Mouse (Mus musculus): ENCODE measurements around the gene Pax8. TPM values are rescaled to one million over a fixed set of nuclear protein-coding genes. Genes with fewer than 3 reads are reported as not detected.
A peak's percentile ranks its signal among the peaks of the same experiment; 100 is the strongest.

Gene Pax8
- polyA plus RNA-seq, 1 experiment from 2014 or later: 33.0 TPM

DNA sequence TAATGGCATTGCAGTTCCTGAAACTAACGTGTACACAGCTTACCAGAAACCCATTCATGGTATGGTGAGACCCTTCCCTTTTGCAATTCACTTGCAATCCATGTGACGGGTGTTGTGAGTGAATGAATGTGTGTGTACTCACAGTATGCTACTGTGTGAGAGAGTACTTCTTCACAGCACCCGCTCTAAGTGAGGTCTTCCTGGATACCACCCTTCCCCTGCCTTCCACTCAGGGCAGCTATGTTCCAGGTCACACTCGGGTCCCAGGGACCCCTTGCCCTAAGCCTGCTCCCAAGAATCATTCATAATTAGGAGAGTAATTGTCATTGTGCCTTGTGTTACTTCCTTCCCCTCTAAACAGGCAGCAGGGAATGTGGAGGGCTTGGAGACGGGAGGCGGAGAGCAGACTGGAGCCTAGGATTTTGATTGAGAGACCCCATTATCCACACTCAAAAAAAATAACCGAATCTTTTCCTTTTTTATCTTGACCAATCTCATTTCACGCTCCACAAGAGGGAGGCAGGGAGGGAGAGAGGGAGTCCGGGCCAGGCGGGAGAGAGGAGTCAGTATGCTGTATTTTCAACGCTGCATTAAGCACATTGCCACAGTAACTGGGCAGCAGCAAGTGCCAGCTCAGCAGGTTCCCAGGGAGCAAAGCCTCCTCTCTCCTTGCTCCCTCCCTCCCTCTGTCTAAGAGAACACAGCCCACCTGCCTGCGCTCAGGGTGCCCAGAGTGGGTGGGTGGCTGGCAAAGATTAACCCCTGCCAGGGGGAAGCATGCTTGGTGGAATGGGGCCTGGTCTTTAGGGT lies 47.3 kb downstream of the Pax8 start:
- peak; percentile 92 for ATAC-seq (ENCODE audit: low FRiP score)
- peak overlapping the region; percentile 72 for H3K27ac ChIP-seq
- H3K36me3 ChIP-seq (replicated peaks; ENCODE audit: control insufficient read depth, insufficient read depth): no peaks in the 10 kb centered on the region
- peaks cover 10% of the 10 kb centered on the region for H3K4me1 ChIP-seq (replicated peaks; ENCODE audit: control insufficient read depth, insufficient read depth, low read length)
- no peaks in the 10 kb centered on the region for H3K27me3 ChIP-seq (ENCODE audit: control insufficient read depth, insufficient read depth, low read length)
- H3K9me3 ChIP-seq (ENCODE audit: control insufficient read depth, low read length): no peaks in the 10 kb centered on the region
- DNase-seq (ENCODE audit: low spot score): peak; percentile 63
- WGBS: 19% methylated on average over 12 of the region's 12 CpGs
- H3K9ac ChIP-seq: no peak overlapping the region
- no peak overlapping the region for H3K4me2 ChIP-seq (replicated peaks)
- H3K4me3 ChIP-seq (replicated peaks; ENCODE audit: low read length): no peak overlapping the region

DNA sequence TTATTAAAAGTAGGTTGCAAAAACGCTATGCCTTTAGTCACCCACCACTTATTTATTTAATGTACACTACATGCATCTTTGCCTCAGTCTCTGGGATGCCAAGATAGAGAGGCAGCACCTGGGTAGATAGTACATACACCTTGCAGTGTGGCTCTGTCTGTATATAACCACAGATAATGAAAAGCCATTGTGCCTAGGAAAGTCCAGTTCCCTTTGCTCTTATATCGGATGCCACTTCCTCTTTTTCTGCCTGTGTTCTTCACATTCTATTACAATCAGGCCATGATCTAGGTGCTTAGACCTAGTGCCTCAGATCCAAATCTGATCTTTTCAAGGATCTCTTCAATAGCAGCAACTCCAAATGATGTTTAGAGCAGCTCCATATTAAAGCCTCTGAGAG lies 49.8 kb downstream of the Pax8 start:
- no peak for ATAC-seq (ENCODE audit: low FRiP score)
- DNase-seq (ENCODE audit: low spot score): no peak
- no peak overlapping the region for H3K4me2 ChIP-seq (replicated peaks)

DNA sequence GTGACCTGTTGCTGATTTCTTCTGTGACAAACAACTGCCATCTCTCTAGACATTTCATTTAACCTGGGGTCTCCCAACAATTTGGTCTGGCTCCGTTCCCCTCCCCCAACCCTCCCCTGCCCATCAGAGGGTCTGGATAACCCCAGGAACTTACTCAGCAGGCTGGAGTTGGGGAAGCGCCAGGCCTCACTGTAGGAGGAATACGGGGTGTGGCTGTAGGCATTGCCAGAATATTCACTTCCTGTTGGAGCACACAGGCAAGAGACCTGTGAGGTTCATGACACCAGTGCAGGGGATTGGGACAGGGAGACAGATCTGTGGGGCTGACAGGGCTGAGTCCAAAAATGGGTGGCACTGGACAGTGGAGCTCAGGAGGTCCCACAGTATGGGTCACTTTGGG lies 52.6 kb downstream of the Pax8 start:
- WGBS: 79% methylated on average over 3 of the region's 3 CpGs

More for the DNA sequence above, 49.8 kb downstream of the Pax8 start:
- Histone ChIP-seq H3K27me3 (ENCODE audit: control insufficient read depth, insufficient read depth, low read length) (no peaks in the 10 kb centered on the region), H3K9me3 (ENCODE audit: control insufficient read depth, low read length) (no peaks in the 10 kb centered on the region), H3K4me1 (replicated peaks; ENCODE audit: control insufficient read depth, insufficient read depth, low read length) (peaks cover 10% of the 10 kb centered on the region), H3K9ac (no peak overlapping the region), H3K4me3 (replicated peaks; ENCODE audit: low read length) (no peak overlapping the region), H3K27ac (no peak overlapping the region), H3K36me3 (replicated peaks; ENCODE audit: control insufficient read depth, insufficient read depth) (no peaks in the 10 kb centered on the region)
- 88% methylated on average over 2 of the region's 2 CpGs for WGBS

DNA sequence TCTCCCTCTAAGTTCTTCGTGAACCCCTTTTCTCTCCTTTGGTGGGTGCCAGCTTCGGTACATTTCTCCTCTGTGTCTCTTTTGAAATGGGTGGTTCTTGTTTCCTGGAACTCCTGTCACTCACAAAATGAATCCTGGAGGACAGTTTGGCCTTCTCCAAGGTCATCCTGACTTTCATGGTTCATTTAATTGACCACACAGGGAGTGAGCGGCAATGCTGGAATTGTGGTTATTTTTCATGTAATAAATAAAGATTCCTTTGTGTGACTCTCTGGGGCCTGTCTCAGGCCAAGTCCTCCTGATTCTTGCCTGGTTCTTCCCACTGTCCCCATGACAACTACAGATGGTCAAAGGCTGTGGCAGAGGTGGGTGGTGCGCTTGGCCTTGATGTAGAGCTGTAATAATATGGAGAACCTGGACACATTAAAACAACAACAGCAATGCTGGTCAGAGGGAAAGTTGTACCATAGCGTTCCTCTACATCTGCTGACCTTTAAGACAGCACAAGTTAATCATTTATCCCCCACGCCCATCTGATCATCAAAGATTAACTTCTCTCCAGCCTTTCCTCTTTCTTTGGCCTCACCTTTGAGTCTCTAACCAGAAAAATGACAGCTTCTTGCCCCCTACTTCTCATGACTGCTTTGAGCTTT lies 54.1 kb downstream of the Pax8 start:
- Histone ChIP-seq H3K36me3 (replicated peaks; ENCODE audit: control insufficient read depth, insufficient read depth) (no peaks in the 10 kb centered on the region), H3K9ac (no peak overlapping the region), H3K27me3 (ENCODE audit: control insufficient read depth, insufficient read depth, low read length) (no peaks in the 10 kb centered on the region), H3K4me3 (replicated peaks; ENCODE audit: low read length) (no peak overlapping the region), H3K9me3 (ENCODE audit: control insufficient read depth, low read length) (no peaks in the 10 kb centered on the region), H3K4me1 (replicated peaks; ENCODE audit: control insufficient read depth, insufficient read depth, low read length) (peaks cover 8% of the 10 kb centered on the region; the same call in 1 of the 2 replicates), H3K4me2 (replicated peaks) (no peak overlapping the region), H3K27ac (no peak overlapping the region)
- DNase-seq (ENCODE audit: low spot score): no peak
- no peak for ATAC-seq (ENCODE audit: low FRiP score)
- WGBS: 90% methylated on average over 6 of the region's 6 CpGs

More for the DNA sequence above, 52.6 kb downstream of the Pax8 start:
- no peaks in the 10 kb centered on the region for H3K27me3 ChIP-seq (ENCODE audit: control insufficient read depth, insufficient read depth, low read length)
- 0 out of 2 replicates have a peak, but pooled peaks cover 3% of the 10 kb centered on the region for H3K4me1 ChIP-seq (replicated peaks; ENCODE audit: control insufficient read depth, insufficient read depth, low read length)
- H3K4me2 ChIP-seq (replicated peaks): no peak overlapping the region
- H3K9ac ChIP-seq: no peak overlapping the region
- no peak overlapping the region for H3K4me3 ChIP-seq (replicated peaks; ENCODE audit: low read length)
- no peak for ATAC-seq (ENCODE audit: low FRiP score)
- DNase-seq (ENCODE audit: low spot score): no peak
- no peaks in the 10 kb centered on the region for H3K9me3 ChIP-seq (ENCODE audit: control insufficient read depth, low read length)
- H3K27ac ChIP-seq: no peak overlapping the region
- no peaks in the 10 kb centered on the region for H3K36me3 ChIP-seq (replicated peaks; ENCODE audit: control insufficient read depth, insufficient read depth)

DNA sequence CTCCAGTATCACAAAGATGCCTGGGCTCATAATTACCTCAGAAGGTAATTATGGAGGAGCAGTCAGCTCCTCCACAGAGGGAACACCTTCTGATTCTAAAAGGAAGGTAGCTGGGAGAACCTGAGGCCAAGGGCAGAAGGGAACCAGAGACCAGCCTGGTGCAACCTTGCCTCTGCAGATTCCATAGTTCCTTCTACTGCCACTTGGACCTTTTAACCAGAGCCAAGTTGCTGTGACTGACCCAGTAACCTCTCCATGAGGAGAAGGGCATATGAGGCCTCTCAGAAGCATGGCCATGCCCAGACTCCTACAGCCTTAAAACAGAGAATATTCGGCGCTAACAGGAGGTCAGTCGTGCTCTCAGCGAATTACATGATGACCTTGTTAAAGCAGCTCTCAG lies 57.8 kb downstream of the Pax8 start:
- no peak overlapping the region for H3K4me3 ChIP-seq (replicated peaks; ENCODE audit: low read length)
- ATAC-seq (ENCODE audit: low FRiP score) (no peak), DNase-seq (ENCODE audit: low spot score) (no peak)
- no peak overlapping the region for H3K9ac ChIP-seq
- 87% methylated on average over 4 of the region's 4 CpGs for WGBS
- no peaks in the 10 kb centered on the region for H3K27me3 ChIP-seq (ENCODE audit: control insufficient read depth, insufficient read depth, low read length)
- H3K4me1 ChIP-seq (replicated peaks; ENCODE audit: control insufficient read depth, insufficient read depth, low read length): peaks cover 10% of the 10 kb centered on the region; the same call in 1 of the 2 replicates
- no peaks in the 10 kb centered on the region for H3K9me3 ChIP-seq (ENCODE audit: control insufficient read depth, low read length)
- peak overlapping the region; percentile 51 for H3K27ac ChIP-seq
- no peak overlapping the region for H3K4me2 ChIP-seq (replicated peaks)
- H3K36me3 ChIP-seq (replicated peaks; ENCODE audit: control insufficient read depth, insufficient read depth): no peaks in the 10 kb centered on the region

DNA sequence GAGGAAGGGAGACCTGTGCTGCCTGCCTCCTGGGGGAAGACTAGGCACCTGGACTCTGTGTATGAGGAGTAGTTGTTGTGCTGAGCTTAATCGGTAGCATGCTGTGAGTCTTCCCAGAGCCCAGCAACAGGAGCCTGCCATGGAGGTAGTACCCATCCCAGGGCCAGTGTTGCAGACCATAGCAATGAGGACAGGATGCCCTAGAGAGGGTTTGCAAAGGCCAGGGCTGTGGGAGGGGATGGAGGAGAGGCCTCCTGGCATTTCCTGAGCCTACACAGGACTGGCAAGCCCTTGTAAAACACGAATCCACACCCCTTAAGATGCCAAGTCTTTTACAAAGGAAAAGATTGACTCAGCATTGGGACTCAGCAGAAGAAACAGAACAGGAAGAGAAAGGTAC lies 58.3 kb downstream of the Pax8 start:
- DNase-seq (ENCODE audit: low spot score) (no peak), ATAC-seq (ENCODE audit: low FRiP score) (peak; percentile 19; the same call in 1 of the 2 replicates)
- H3K27me3 ChIP-seq (ENCODE audit: control insufficient read depth, insufficient read depth, low read length): no peaks in the 10 kb centered on the region
- H3K4me1 ChIP-seq (replicated peaks; ENCODE audit: control insufficient read depth, insufficient read depth, low read length): peaks cover 10% of the 10 kb centered on the region; the same call in 1 of the 2 replicates
- H3K27ac ChIP-seq: peak overlapping the region; percentile 51
- no peaks in the 10 kb centered on the region for H3K9me3 ChIP-seq (ENCODE audit: control insufficient read depth, low read length)
- no peaks in the 10 kb centered on the region for H3K36me3 ChIP-seq (replicated peaks; ENCODE audit: control insufficient read depth, insufficient read depth)
- H3K4me2 ChIP-seq (replicated peaks): no peak overlapping the region
- WGBS: 8% methylated on average over 2 of the region's 2 CpGs
- no peak overlapping the region for H3K9ac ChIP-seq
- H3K4me3 ChIP-seq (replicated peaks; ENCODE audit: low read length): no peak overlapping the region

DNA sequence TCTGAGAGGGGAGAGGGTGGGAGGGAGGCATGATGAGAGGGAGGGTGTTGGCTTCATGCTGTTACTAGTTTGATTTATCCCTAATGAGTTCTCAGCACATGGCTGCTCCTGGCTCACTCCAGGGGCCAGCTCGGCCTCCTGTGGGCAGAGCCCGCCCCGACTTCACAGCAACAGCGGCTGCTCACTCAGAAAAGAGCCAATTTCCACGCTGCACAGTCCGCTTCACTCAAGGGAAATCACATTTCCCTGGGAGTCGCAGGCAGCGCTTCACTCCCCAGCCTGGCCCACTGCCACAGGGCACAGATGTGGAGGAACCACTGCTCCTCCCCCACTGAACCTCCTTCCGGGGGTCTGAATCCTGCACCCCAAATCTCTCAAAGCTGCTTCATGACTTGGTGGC lies 58.7 kb downstream of the Pax8 start:
- 5% methylated on average over 9 of the region's 9 CpGs for WGBS
- no peak overlapping the region for H3K4me3 ChIP-seq (replicated peaks; ENCODE audit: low read length)
- no peaks in the 10 kb centered on the region for H3K9me3 ChIP-seq (ENCODE audit: control insufficient read depth, low read length)
- DNase-seq (ENCODE audit: low spot score) (peak; percentile 30), ATAC-seq (ENCODE audit: low FRiP score) (peak; percentile 74)
- peaks cover 10% of the 10 kb centered on the region; the same call in 1 of the 2 replicates for H3K4me1 ChIP-seq (replicated peaks; ENCODE audit: control insufficient read depth, insufficient read depth, low read length)
- H3K27ac ChIP-seq: peak overlapping the region; percentile 51
- no peaks in the 10 kb centered on the region for H3K27me3 ChIP-seq (ENCODE audit: control insufficient read depth, insufficient read depth, low read length)
- 0 out of 2 replicates have a peak overlapping the region, but pooled peaks have one; percentile 22 for H3K9ac ChIP-seq
- H3K36me3 ChIP-seq (replicated peaks; ENCODE audit: control insufficient read depth, insufficient read depth): no peaks in the 10 kb centered on the region
- H3K4me2 ChIP-seq (replicated peaks): no peak overlapping the region

DNA sequence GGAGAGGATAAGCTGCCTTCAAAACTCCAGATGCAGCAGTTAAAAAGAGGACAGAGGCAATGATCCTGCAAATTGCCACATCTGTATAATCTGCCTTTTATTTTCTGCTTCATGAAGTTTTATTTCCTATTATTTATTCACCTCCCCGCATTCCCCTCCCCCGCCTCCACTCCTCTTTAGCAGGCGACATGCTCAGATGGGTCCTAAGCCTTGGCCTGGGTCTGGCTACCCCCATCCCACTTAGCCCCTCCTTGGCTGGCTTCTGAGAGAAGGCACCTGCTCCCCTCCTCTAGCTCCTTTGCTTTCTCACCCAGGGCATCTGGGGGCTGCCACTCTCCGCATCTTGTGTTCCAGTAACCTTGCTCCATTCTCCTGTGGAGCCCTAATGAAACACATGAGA lies 61.7 kb downstream of the Pax8 start:
- Histone ChIP-seq H3K4me3 (replicated peaks; ENCODE audit: low read length) (no peak overlapping the region), H3K4me2 (replicated peaks) (no peak overlapping the region), H3K9ac (no peak overlapping the region), H3K9me3 (ENCODE audit: control insufficient read depth, low read length) (no peaks in the 10 kb centered on the region), H3K27ac (peak overlapping the region; percentile 45; the same call in 1 of the 2 replicates), H3K36me3 (replicated peaks; ENCODE audit: control insufficient read depth, insufficient read depth) (no peaks in the 10 kb centered on the region), H3K4me1 (replicated peaks; ENCODE audit: control insufficient read depth, insufficient read depth, low read length) (peaks cover 10% of the 10 kb centered on the region; the same call in 1 of the 2 replicates), H3K27me3 (ENCODE audit: control insufficient read depth, insufficient read depth, low read length) (no peaks in the 10 kb centered on the region)
- 60% methylated on average over 4 of the region's 4 CpGs for WGBS
- no peak for DNase-seq (ENCODE audit: low spot score)
- peak; percentile 44; the same call in 1 of the 2 replicates for ATAC-seq (ENCODE audit: low FRiP score)

DNA sequence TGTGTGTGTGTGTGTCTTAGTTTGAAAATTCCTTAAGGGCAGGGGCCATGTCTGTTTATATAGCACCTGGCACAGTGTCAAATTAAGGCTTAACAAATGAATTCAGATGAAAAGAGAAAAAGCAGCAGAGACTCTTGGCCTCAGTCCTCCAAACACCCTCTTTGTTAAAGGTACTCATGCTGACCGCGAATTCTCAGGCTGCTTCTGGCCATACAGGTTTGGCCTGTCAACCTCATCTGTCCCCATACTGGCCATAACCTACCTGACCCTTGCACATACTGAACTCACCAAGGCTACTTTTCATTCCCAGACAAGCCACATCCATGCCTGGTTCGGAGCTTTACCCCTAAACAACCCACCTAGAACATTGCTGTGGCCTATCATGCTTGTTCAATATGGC lies 62.2 kb downstream of the Pax8 start:
- no peaks in the 10 kb centered on the region for H3K36me3 ChIP-seq (replicated peaks; ENCODE audit: control insufficient read depth, insufficient read depth)
- H3K27ac ChIP-seq: peak overlapping the region; percentile 45; the same call in 1 of the 2 replicates
- no peak overlapping the region for H3K4me3 ChIP-seq (replicated peaks; ENCODE audit: low read length)
- 68% methylated on average over 3 of the region's 3 CpGs for WGBS
- H3K4me1 ChIP-seq (replicated peaks; ENCODE audit: control insufficient read depth, insufficient read depth, low read length): peaks cover 10% of the 10 kb centered on the region; the same call in 1 of the 2 replicates
- no peaks in the 10 kb centered on the region for H3K27me3 ChIP-seq (ENCODE audit: control insufficient read depth, insufficient read depth, low read length)
- H3K9me3 ChIP-seq (ENCODE audit: control insufficient read depth, low read length): no peaks in the 10 kb centered on the region
- no peak overlapping the region for H3K4me2 ChIP-seq (replicated peaks)
- no peak overlapping the region for H3K9ac ChIP-seq
- no peak for ATAC-seq (ENCODE audit: low FRiP score)
- DNase-seq (ENCODE audit: low spot score): no peak

All from hindbrain, embryonic 14.5 days (tissue).